Mouse (Mus musculus) ES-E14 (cell line): ENCODE results near the gene Mapk3. TPM values are rescaled to one million over a fixed set of nuclear protein-coding genes. Genes with fewer than 3 reads are reported as not detected.

Experiments used
- DNase-seq: peaks from one replicate; pipeline ENCODE4 v3.0.0-alpha.2; 2013; ENCODE audit warnings: low read depth, low spot score
- H3K27ac ChIP-seq: 2 replicates; pipeline ENCODE4 v1.5.1; 2012; ENCODE audit warnings: low read depth, mild to moderate bottlenecking, low read length, moderate library complexity, mixed read lengths; ENCODE audit not compliant: poor library complexity, insufficient read depth, severe bottlenecking
- H3K36me3 ChIP-seq: 2 replicates; pipeline ENCODE4 v1.6.1; 2012; ENCODE audit warnings: mild to moderate bottlenecking, low read length, moderate library complexity, mixed read lengths; ENCODE audit not compliant: control insufficient read depth, poor library complexity, insufficient read depth, severe bottlenecking
- H3K4me1 ChIP-seq, 2 experiments: fragments of 150-350 bp in 1 of 2; sonication (generic) in 1 of 2; 2 replicates each; pipeline ENCODE4 v1.6.1; 2012; ENCODE audit warnings: low read length in 2 of 2, mild to moderate bottlenecking in 1 of 2, mixed read lengths in 1 of 2; ENCODE audit not compliant: control insufficient read depth in 2 of 2, insufficient read depth in 2 of 2, poor library complexity in 1 of 2
- H3K4me3 ChIP-seq, 2 experiments: fragments of 150-350 bp in 1 of 2; sonication (generic) in 1 of 2; 2 replicates each; pipeline ENCODE4 v1.5.1; 2012; ENCODE audit warnings: low read length in 2 of 2, low read depth in 1 of 2, mild to moderate bottlenecking in 1 of 2, mixed read lengths in 1 of 2; ENCODE audit not compliant: insufficient read depth in 1 of 2, poor library complexity in 1 of 2, severe bottlenecking in 1 of 2
- H3K9ac ChIP-seq: 2 replicates; pipeline ENCODE4 v1.6.1; 2012; ENCODE audit warnings: low read depth, mild to moderate bottlenecking, low read length, mixed read lengths; ENCODE audit not compliant: poor library complexity, insufficient read depth, severe bottlenecking
- H3K9me3 ChIP-seq: fragments of 150-350 bp; sonication (generic); 2 replicates; pipeline ENCODE4 v1.6.1; 2012; ENCODE audit warnings: low read depth, mild to moderate bottlenecking, low read length; ENCODE audit not compliant: control insufficient read depth, insufficient read depth
- CHD2 ChIP-seq: IDR thresholded peaks from 2 replicates; pipeline ENCODE4 v1.6.1; 2014; ENCODE audit warnings: mild to moderate bottlenecking, low read depth, low read length, inconsistent platforms
- HCFC1 ChIP-seq: IDR thresholded peaks from 2 replicates; pipeline ENCODE4 v1.6.1; 2012; ENCODE audit warnings: low read length, inconsistent platforms, borderline replicate concordance; ENCODE audit not compliant: insufficient read depth
- MAFK ChIP-seq: IDR thresholded peaks from 2 replicates; pipeline ENCODE4 v1.6.1; 2014; ENCODE audit warnings: mild to moderate bottlenecking, low read depth, low read length, inconsistent platforms; ENCODE audit not compliant: insufficient read depth
- ZC3H11A ChIP-seq: IDR thresholded peaks from 2 replicates; pipeline ENCODE4 v1.6.1; 2012; ENCODE audit warnings: low read depth, mild to moderate bottlenecking, inconsistent platforms, low read length, borderline replicate concordance
- ZNF384 ChIP-seq: IDR thresholded peaks from 2 replicates; pipeline ENCODE4 v1.6.1; 2012; ENCODE audit warnings: low read depth, low read length, inconsistent platforms
- in situ Hi-C, 2 experiments: fragments of 600-800 bp; cut with MboI; formaldehyde crosslinking; loops; one replicate each; pipeline ENCODE4 v1.15.1; 2025; ENCODE audit warnings: low sequenced_read_pairs in 2 of 2, inconsistent platforms in 1 of 2; ENCODE audit not compliant: unreplicated experiment in 2 of 2
- total RNA-seq: library from RNA; depleted of rRNA; stranded (reverse); fragments of 300-350 nt; gene quantifications from 2 replicates; pipeline ENCODE4 v1.2.3, GENCODE M21; 2012

Gene Mapk3
- total RNA-seq, 1 experiment, result 31.1 TPM

DNA sequence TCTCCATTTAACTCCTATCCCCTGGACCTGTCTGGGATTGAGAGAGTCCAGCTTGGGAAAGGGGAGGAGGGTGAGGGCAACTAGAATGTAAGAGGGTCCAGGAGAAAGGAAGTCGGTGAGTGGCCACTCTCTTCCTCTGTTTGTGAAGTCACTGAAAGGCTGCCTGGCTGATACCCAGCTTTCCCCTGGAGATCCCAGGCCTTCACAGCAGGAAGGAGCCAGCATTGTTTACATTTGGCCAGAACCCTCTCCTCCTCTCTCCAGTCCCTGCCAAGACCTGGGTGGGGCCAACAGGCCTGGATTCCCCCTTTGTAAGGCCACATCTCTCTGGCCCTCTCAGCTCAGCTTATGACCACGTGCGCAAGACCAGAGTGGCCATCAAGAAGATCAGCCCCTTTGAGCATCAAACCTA, 996 bp downstream of the Mapk3 start:
- Histone ChIP-seq H3K9ac (peak overlapping the region; percentile 90; the same call in 1 of the 2 replicates), H3K4me1 (peaks cover 5 to 16% of the 10 kb centered on the region in 2 experiments; a peak in 2 of 4 replicates), H3K36me3 (peaks cover 24% of the 10 kb centered on the region), H3K4me3 (peak overlapping the region; percentile 92 to 99), H3K9me3 (no peaks in the 10 kb centered on the region), H3K27ac (peak overlapping the region; percentile 54; the same call in 1 of the 2 replicates)
- in situ Hi-C loops, result no loop called here
- TF ChIP-seq HCFC1 (no peak), ZC3H11A (no peak), MAFK (no peak), ZNF384 (no peak)
- no peak for DNase-seq

DNA sequence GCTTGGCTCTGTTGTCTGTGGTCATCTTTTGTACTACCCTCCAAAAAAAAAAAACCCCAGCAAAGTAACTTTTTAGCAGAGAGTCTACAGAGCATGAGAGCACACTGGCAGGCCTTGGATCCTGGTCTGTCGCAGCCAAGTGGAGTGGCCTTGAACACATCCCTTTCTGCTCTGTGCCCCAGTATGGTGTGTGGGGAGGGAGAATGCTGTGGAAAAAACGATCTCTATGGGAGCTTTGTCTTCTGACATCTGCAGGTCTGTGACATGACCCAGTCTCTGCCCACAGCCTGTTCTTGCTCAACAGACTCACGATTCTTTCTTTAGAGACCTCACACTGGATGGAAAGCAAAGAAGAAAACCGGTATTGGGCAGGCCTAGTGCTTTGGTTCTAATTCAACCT, 1.6 kb downstream of the Mapk3 start:
- DNase-seq, result no peak
- Histone ChIP-seq H3K4me1 (peaks cover 5 to 19% of the 10 kb centered on the region in 2 experiments; a peak in 2 of 4 replicates), H3K27ac (peak overlapping the region; percentile 54; the same call in 1 of the 2 replicates), H3K36me3 (peaks cover 24% of the 10 kb centered on the region), H3K4me3 (peak overlapping the region; percentile 92 to 99; a peak in 2 of 4 replicates), H3K9me3 (no peaks in the 10 kb centered on the region), H3K9ac (peak overlapping the region; percentile 54; the same call in 1 of the 2 replicates)
- in situ Hi-C loops, result no loop called here
- TF ChIP-seq ZNF384 (no peak), CHD2 (no peak), MAFK (no peak), HCFC1 (no peak), ZC3H11A (no peak)

DNA sequence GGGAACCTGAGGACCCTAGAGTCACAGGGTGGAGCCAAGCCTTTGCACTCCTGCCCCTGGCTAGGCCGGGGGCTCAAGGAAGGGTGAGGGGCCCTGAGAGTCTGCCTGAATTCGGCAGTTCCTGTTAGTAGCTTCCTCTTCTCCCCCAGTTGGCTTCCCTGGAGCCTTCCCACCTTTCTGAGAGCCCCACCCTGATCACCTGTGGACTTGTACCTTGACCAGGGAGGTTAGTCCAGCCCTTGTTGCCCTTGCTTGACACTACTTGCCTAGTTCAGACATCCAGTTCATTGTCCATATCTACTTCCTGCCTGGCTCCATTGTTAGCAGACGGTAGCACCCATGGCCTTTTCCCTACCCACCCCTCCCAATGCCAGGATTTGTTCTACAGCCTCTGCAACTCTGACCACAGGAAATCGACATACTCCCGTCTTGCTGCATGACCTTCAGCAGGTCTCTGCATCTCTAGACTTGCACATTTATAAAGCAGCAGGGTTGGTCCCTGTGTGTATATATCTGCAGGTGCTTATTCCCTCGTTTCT, 2.2 kb downstream of the Mapk3 start:
- Histone ChIP-seq H3K36me3 (peaks cover 24% of the 10 kb centered on the region), H3K4me3 (no peak overlapping the region), H3K9me3 (no peaks in the 10 kb centered on the region), H3K9ac (no peak overlapping the region), H3K4me1 (peaks cover 5 to 22% of the 10 kb centered on the region in 2 experiments; a peak in 2 of 4 replicates), H3K27ac (peak overlapping the region; percentile 54; the same call in 1 of the 2 replicates)
- in situ Hi-C loops, result no loop called here
- DNase-seq, result no peak
- TF ChIP-seq MAFK (no peak), ZNF384 (no peak), HCFC1 (no peak), ZC3H11A (no peak), CHD2 (no peak)

DNA sequence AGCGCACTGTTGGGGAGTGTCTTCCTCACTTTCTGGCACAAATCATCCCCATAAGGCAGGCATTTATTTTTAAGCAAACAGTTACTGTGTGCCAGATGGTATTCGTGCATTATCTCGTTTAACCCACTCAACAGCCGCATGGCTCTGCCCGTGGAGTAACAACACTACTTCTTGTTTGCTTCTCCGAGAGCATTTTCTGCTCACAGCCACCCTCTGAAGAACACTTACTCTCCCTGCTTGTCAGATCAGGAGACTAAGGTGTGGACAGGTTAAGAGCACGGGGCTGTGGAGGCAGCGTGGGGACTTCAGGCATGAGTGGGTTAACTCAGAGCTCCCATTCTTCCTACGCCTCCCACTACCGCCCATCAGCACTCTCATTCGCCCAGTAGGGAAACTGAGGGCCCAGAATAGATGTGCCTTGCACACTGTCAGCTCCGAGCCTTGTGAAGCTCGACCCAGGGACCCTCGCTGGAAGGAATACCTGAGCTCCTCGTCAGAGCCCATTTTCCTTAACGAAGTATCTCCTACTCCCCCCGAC, 3.1 kb downstream of the Mapk3 start:
- no peak overlapping the region for H3K9ac ChIP-seq
- in situ Hi-C loops, result no loop called here
- peaks cover 5 to 22% of the 10 kb centered on the region in 2 experiments; a peak in 2 of 4 replicates for H3K4me1 ChIP-seq
- H3K9me3 ChIP-seq, result no peaks in the 10 kb centered on the region
- peaks cover 28% of the 10 kb centered on the region for H3K36me3 ChIP-seq
- H3K4me3 ChIP-seq, result no peak overlapping the region
- no peak for DNase-seq
- H3K27ac ChIP-seq, result no peak overlapping the region
- no peak for TF ChIP-seq MAFK
